Mouse (Mus musculus): Measurements from ENCODE around the gene Arl14.
"Not testable (repeated sequence)": the region's sequence is repeated elsewhere in the genome, so short reads cannot be mapped to it uniquely, and the experiment has no call there.

The Arl14 gene

DNA sequence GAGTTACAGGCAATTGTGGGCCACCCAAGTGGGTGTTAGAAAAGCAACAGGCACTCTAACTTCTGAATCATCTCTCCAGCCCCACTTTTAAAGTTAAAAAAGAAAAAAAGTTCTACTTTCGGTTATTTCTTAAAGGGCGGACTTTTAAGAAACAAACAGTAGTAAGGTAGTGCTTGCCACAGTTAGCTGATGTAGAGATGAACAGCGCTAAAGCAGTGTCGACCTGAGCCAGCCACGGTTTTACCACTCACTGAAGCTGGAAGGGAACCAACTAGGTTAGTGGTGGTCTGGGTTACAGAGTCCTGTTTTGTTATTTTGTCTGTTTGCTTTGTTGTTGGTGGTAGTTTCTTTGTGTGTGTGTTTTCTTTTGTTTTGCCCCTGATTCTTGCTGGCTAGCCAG lies 8.8 kb upstream of the Arl14 start:
- DNase-seq (ENCODE audit: low spot score) = no peak

- no peak for DNase-seq (ENCODE audit: low spot score)
These were observed 7.7 kb upstream of the Arl14 start for GRCm38 (mm10) chr3:69214566-69214965.

DNA sequence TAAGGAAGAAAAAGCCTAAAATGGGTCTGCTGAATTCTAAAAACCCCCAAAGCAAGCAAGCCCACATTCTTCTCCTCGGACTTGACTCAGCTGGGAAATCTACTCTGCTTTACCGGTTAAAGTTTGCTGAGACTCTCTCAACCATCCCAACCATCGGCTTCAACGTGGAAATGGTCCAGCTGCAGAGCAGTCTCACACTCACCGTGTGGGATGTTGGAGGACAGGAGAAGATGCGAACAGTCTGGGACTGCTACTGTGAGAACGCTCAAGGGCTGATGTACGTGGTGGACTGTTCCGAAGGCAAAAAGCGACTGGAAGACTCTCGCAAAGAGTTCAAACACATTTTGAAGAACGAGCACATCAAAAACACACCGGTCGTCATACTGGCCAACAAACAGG lies 282 bp downstream of the Arl14 start:
- DNase-seq (ENCODE audit: low spot score) = no peak

GRCm38 (mm10) chr3:69222987-69223386 lies 768 bp downstream of the Arl14 start:
- no peak for DNase-seq (ENCODE audit: low spot score)

DNA sequence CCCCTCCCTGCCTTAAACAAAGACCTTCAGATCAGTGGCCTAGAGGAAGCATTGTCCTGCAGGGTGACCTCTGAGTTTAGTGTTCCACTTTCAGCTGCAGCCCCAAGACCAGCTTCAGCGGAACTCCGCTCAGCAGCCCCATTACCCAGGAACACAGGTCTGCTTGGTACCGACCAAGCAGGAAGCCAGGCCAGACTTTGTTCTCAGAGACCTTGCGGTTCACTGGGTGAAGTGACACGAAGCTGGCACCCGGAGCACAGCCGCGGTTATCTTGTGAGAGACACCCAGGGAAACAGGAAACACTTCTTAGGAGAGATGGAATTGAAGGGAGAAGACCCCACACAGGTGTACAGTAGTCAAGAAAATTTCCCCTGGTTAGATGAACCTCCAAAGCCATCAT lies 1.4 kb downstream of the Arl14 start:
- DNase-seq (ENCODE audit: low spot score) = no peak

DNA sequence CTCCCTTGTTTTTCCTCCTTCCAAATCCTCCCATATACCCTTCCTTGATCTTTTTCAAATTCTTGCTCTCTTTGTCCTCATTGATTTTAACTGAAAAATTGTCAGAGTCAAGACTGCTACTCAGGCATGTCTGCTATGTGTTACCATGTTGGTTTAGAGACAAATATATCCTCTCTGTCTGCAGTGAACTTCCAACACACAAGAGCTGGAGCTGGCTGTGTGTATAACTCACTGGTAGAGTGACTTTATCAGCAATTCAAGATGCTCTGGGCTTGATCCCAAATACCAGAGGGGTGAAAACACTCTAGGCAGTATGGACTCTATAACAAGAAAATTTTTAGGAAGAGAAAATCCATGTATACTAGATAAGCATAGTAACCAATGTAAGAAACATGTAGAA lies 2.8 kb downstream of the Arl14 start:
- no peak for DNase-seq (ENCODE audit: low spot score)

DNA sequence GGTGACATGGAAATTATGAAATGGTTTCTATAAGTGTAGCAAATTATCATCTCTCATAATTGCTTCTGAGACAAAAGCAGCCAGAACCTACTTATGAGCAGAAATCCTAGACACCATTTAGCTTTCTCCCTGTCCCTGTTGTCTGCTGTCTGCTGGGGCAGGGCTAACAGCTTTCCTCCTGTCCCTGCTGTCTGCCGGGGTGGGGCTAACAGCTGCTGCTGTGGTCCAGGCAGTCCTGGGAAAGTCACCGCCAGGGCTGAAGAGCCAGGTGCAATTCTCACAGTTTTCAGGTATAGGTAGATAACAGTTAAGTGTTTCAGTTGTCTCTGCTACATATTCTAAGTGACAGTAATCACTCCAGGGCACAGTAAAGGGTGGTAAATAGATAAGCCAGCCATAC lies 4.3 kb downstream of the Arl14 start:
- DNase-seq (ENCODE audit: low spot score) = no peak

DNA sequence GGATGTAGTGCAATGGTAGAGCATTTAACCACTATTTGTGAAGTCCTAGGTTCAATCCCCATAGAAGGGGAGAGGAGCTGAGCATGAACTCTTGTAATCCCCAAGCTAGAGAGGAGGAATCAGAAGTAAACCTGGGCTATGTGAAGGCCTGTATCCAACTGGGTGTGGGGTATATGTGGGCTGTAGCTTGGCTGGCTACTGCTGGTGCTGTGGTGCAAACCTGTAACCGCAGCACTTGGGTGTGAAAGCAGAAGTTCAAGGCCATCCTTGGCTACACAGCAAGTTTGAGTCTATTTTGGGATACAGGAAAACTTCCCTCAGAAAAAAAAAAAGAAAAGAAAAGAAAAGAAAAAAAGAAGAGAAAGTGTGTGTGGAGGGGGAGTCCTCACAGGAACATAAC lies 5.8 kb downstream of the Arl14 start:
- DNase-seq (ENCODE audit: low spot score) = no peak

DNA sequence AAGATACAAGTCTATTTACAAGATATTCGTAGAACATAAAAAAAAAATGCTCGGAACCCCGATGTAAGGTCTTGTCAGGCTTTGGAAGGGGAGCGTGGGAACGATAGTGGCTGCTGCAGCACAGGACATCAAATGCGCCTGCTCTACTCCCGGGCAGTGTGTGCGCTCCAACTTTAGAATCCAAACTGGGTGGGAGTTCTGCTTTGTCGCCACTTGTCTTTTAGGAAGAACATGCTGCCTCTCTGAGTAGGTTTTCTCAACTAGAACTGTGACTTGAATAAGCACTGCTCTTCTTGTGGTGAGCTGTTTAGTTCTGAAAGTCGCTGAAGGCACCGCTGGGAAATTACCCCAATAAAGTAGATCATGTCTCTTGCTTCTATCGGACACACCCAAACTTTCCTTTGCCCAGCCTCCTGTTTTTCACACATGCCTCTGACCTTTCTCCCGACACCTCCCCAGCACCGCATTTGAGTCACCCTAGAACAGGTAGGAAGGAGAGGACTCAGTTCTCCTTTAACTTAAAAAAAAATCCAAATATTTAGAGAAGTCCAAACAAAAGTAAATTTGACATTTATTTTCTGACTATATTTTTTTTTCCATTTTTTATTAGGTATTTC lies 9.4 kb downstream of the Arl14 start:
- no peak for DNase-seq (ENCODE audit: low spot score)

DNA sequence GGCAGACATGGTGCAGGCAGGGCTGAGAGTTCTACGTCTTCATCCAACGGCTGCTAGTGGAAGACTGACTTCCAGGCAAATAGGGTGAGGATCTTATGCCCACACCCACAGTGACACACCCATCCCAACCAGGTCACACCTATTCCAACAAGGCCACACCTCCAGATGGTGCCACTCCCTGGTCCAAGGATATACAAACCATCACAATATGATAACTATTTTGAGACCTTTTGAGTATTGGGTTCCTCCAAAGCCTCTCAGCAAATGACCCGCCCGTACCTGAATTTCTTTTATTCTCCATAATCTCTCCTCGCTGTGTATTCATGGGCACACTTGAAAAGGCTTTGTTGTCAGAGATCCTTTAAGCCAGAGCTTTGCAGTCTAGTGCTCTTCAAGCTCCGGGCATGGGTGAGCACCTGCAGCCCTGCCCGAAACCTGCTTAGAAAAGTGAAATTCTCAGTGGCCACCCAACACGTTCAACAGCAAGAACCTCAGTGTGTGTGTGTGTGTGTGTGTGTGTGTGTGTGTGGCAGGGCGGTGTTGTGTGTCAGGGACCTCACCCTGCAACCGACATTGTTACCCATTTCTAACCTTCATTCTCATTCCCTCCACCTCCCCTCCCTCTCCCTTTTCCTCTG lies 11.5 kb downstream of the Arl14 start:
- DNase-seq (ENCODE audit: low spot score) = not testable (repeated sequence)

- no peak for DNase-seq (ENCODE audit: low spot score)
These were observed 12.3 kb downstream of the Arl14 start for GRCm38 (mm10) chr3:69234525-69234924.

DNA sequence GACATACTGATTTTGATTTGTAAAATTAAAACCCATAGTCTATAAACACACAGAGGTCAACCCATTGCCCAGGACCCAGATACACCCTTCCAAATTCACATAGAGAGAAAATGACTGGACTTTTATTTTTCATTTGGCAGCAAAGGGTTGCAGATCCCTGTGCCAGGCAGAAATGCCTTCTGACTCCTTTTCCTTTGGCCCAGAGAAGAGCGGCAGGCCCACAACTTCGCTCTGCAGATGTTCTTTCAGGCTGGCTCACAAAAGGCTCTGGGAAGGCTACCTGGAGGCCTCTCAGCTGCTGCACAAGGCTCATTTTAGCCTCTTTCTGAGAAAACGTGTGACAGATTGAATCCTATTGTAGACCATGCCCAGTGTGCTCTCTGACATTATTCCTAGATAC lies 13.6 kb downstream of the Arl14 start:
- no peak for DNase-seq (ENCODE audit: low spot score)

- no peak for DNase-seq (ENCODE audit: low spot score)
These were observed 14.3 kb downstream of the Arl14 start for GRCm38 (mm10) chr3:69236491-69236890.

DNA sequence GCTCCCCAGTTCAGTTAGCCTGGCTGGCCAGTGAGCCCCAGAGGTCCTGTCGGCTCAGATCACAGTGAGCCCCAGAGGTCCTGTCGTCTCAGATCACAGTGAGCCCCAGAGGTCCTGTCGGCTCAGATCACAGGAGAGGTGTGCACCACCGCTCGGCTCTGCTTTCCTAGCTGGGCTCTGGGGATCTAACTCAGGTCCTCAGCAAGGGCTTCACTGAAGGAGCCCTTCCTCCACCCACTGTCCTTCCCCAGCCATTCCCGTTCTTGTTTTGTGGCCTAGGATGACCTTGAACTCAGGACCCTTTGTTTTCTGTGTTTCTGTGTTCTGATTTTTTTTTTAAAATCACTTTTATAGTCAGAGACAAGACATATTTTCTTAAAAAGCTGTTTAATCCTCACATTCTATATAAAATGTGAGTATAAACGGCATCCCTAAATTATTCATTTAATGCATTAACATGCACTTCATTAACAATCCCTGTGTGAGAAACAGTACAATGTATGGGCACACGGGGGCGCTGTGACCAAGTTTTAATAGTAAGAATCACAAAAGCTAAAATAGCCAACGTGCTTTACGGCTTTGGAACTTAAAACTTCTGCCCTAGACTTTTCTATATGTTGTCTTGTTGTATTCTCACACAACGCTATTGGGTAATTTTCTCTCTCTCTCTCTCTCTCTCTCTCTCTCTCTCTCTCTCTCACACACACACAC lies 16.1 kb downstream of the Arl14 start:
- peak; percentile 60 for DNase-seq (ENCODE audit: low spot score)

GRCm38 (mm10) chr3:69239246-69239645 lies 17.0 kb downstream of the Arl14 start:
- no peak for DNase-seq (ENCODE audit: low spot score)

DNA sequence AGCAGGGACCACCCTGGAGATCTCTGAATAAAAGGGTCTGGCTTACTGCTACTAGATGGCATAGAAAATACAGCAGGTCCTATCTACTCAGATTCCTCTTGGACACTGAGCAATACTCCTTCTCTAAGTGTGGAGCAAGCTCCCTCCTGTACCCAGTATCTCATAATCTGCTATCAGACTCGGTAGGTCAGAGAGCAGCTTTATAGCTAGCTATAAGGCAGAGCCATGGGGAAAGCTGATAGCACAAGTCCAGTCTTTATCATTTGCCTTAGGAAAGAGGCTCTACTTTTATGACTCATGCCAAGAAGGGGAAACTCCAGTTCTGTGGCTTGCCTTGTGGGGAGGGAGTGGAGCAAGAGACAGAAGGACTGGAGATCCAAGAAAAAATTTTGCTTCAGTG lies 18.8 kb downstream of the Arl14 start:
- no peak for DNase-seq (ENCODE audit: low spot score)

- no peak for DNase-seq (ENCODE audit: low spot score)
These were observed 31.1 kb downstream of the Arl14 start for GRCm38 (mm10) chr3:69253096-69253866.

DNA sequence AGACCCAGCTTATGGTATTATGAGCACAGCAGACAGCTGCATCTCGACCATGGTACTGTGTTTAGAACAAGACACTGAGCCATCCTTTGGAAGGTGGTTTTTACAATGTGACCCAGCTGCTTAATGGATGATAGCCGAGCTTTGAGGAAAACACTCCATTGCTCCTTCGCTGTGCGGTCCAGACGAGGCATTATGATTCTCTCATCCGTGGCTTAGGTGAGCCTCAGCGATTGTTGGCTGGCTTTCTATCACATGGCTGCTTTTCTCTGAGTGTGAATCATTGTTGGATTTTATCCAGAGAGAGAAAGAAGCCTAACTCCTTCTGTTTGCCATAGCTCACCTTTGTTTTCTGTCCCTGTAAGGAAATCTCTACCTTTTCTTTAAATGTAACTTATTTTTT lies 32.5 kb downstream of the Arl14 start:
- no peak for DNase-seq (ENCODE audit: low spot score)

DNA sequence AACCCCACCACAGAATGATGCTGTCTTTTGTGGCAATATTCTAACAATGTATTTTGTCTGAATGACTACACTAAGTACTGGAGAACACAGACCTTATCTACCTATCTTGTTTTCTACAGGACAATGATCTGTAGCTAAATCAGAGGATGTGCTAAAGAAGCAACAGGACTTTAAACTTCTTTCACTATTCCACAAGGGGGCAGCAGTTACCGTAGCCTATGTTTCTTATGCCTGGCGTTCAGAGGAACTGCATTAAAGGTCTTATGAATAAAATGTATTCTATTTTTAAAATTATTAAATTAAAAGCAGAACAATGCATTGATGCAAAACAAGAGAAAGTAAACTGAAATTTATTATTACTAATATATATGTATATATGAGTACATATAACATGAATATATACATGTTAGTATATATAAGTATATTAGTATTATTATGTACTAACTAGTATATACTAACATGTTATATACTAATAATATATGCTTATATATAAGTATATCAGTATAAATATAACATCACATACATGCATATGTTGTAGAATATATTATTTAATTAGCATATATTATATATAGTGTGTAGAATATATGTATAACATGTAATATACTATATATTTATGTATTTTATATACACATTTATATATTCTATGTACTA lies 35.0 kb downstream of the Arl14 start:
- DNase-seq (ENCODE audit: low spot score) = peak; percentile 33

DNA sequence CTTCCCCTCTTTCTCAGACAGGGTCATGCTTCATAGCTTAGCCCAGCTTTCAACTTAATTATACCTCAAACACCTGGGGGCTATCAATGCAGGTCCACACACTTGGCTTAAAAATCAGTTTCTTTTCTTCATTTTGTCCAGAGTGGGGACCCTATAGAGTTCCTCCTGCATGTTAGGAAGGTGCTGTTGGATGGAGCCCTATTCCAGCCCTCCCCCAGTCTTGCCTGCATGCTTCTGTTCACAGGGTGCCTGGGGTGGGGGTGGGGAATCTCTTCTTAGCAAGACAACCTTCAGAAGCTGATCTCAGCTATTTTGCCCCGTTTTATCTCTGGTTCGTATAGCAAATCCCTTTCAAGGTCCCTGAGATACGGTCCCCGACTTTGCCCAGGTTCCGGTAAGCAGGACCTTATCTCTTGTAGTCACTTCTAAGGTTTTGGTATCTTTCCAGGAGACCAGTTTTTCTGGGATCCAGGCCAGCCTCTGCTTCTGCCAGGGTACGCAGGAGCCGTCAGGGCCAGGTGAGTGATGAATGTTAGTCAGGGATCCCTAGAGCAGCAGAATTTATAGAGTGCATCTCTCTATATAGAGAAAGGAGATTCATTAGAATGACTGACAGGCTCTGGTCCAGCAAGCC lies 40.9 kb downstream of the Arl14 start:
- no peak for DNase-seq (ENCODE audit: low spot score)

GRCm38 (mm10) chr3:69264299-69264698 lies 42.1 kb downstream of the Arl14 start:
- DNase-seq (ENCODE audit: low spot score) = not testable (repeated sequence)

GRCm38 (mm10) chr3:69271812-69272211 lies 49.6 kb downstream of the Arl14 start:
- no peak for DNase-seq (ENCODE audit: low spot score)

Data from urinary bladder, postnatal 14 days (tissue).